Mouse (Mus musculus): ENCODE data around the gene Mfsd9. TPM values are rescaled to one million over a fixed set of nuclear protein-coding genes. Genes with fewer than 3 reads are reported as not detected.

The Mfsd9 gene
- polyA plus RNA-seq, 1 experiment from 2014 or later, result 7.0 TPM

- Histone ChIP-seq H3K27ac (no peak overlapping the region), H3K27me3 (ENCODE audit: insufficient read depth, low read length) (no peaks in the 10 kb centered on the region), H3K9ac (ENCODE audit: low read depth, low read length) (no peak overlapping the region), H3K4me1 (replicated peaks; ENCODE audit: insufficient read depth, low read length) (no peaks in the 10 kb centered on the region), H3K4me2 (ENCODE audit: low read length) (no peak overlapping the region), H3K36me3 (ENCODE audit: insufficient read depth, low read length) (no peaks in the 10 kb centered on the region), H3K4me3 (replicated peaks; ENCODE audit: low read depth, low read length) (no peak overlapping the region), H3K9me3 (replicated peaks; ENCODE audit: low read length) (no peaks in the 10 kb centered on the region)
- no peak for ATAC-seq (replicated peaks; ENCODE audit: low FRiP score, low read depth)
- no peak for TF ChIP-seq CTCF (IDR thresholded peaks at IDR 0.05; ENCODE audit: low read depth)
- DNase-seq (ENCODE audit: low spot score), result no peak
- WGBS, result 67% methylated on average over 8 of the region's 8 CpGs
Observed at GRCm38 (mm10) chr1:40737671-40738070, 52.8 kb downstream of the Mfsd9 start.

- no peak overlapping the region for H3K4me3 ChIP-seq (replicated peaks; ENCODE audit: low read depth, low read length)
- 95% methylated on average over 1 of the region's 1 CpGs for WGBS
- no peaks in the 10 kb centered on the region for H3K9me3 ChIP-seq (replicated peaks; ENCODE audit: low read length)
- no peak overlapping the region for H3K4me2 ChIP-seq (ENCODE audit: low read length)
- H3K4me1 ChIP-seq (replicated peaks; ENCODE audit: insufficient read depth, low read length), result no peaks in the 10 kb centered on the region
- ATAC-seq (replicated peaks; ENCODE audit: low FRiP score, low read depth), result no peak
- no peaks in the 10 kb centered on the region for H3K36me3 ChIP-seq (ENCODE audit: insufficient read depth, low read length)
- no peak for DNase-seq (ENCODE audit: low spot score)
- no peak overlapping the region for H3K9ac ChIP-seq (ENCODE audit: low read depth, low read length)
- no peak for TF ChIP-seq CTCF (IDR thresholded peaks at IDR 0.05; ENCODE audit: low read depth)
- no peaks in the 10 kb centered on the region for H3K27me3 ChIP-seq (ENCODE audit: insufficient read depth, low read length)
- H3K27ac ChIP-seq, result no peak overlapping the region
Observed at GRCm38 (mm10) chr1:40728636-40729035, 61.9 kb downstream of the Mfsd9 start.

GRCm38 (mm10) chr1:40727404-40727803 is 63.1 kb downstream of the Mfsd9 start:
- Histone ChIP-seq H3K27ac (no peak overlapping the region), H3K27me3 (ENCODE audit: insufficient read depth, low read length) (no peaks in the 10 kb centered on the region), H3K9ac (ENCODE audit: low read depth, low read length) (no peak overlapping the region), H3K4me3 (replicated peaks; ENCODE audit: low read depth, low read length) (no peak overlapping the region), H3K4me2 (ENCODE audit: low read length) (no peak overlapping the region), H3K36me3 (ENCODE audit: insufficient read depth, low read length) (no peaks in the 10 kb centered on the region), H3K4me1 (replicated peaks; ENCODE audit: insufficient read depth, low read length) (no peaks in the 10 kb centered on the region), H3K9me3 (replicated peaks; ENCODE audit: low read length) (no peaks in the 10 kb centered on the region)
- WGBS, result 71% methylated on average over 7 of the region's 7 CpGs
- no peak for TF ChIP-seq CTCF (IDR thresholded peaks at IDR 0.05; ENCODE audit: low read depth)
- DNase-seq (ENCODE audit: low spot score), result no peak
- no peak for ATAC-seq (replicated peaks; ENCODE audit: low FRiP score, low read depth)

- 88% methylated on average over 10 of the region's 10 CpGs for WGBS
- DNase-seq (ENCODE audit: low spot score) (no peak), ATAC-seq (replicated peaks; ENCODE audit: low FRiP score, low read depth) (no peak)
- H3K27ac ChIP-seq, result no peak overlapping the region
- H3K36me3 ChIP-seq (ENCODE audit: insufficient read depth, low read length), result no peaks in the 10 kb centered on the region
- no peaks in the 10 kb centered on the region for H3K27me3 ChIP-seq (ENCODE audit: insufficient read depth, low read length)
- no peak overlapping the region for H3K4me3 ChIP-seq (replicated peaks; ENCODE audit: low read depth, low read length)
- no peak overlapping the region for H3K9ac ChIP-seq (ENCODE audit: low read depth, low read length)
- no peak for TF ChIP-seq CTCF (IDR thresholded peaks at IDR 0.05; ENCODE audit: low read depth)
- H3K9me3 ChIP-seq (replicated peaks; ENCODE audit: low read length), result no peaks in the 10 kb centered on the region
- no peaks in the 10 kb centered on the region; the same call in 1 of the 2 replicates for H3K4me1 ChIP-seq (replicated peaks; ENCODE audit: insufficient read depth, low read length)
- H3K4me2 ChIP-seq (ENCODE audit: low read length), result no peak overlapping the region
Observed at GRCm38 (mm10) chr1:40726051-40726450, 64.4 kb downstream of the Mfsd9 start.

Other genes starting within 250 kb of the Mfsd9 start
- gene Slc9a4, start 210.6 kb downstream of the Mfsd9 start, polyA plus RNA-seq (2015; fragmentation: Nextera tagmentation; extraction: Ambion mirVana), result 1.2 and 1.4 TPM in 2 replicates
- 6.4 and 7.4 TPM in 2 replicates for gene Slc9a2, start 110.1 kb downstream of the Mfsd9 start, polyA plus RNA-seq (2015; fragmentation: Nextera tagmentation; extraction: Ambion mirVana)
- gene Tmem182, start 14.9 kb upstream of the Mfsd9 start, polyA plus RNA-seq (2015; fragmentation: Nextera tagmentation; extraction: Ambion mirVana), result 0.71 and 0.92 TPM in 2 replicates